Mouse (Mus musculus) spleen, adult 2 months (tissue): Measurements from ENCODE around the gene Ndp.

Source experiments
- CTCF ChIP-seq: fragments of 200-500 bp; IDR thresholded peaks from 2 replicates; pipeline ENCODE4 v1.5.1; 2011; ENCODE audit warnings: mild to moderate bottlenecking, inconsistent platforms; ENCODE audit not compliant: insufficient read depth, insufficient read length, insufficient replicate concordance; ENCODE audit errors: extremely low read depth
- POLR2A ChIP-seq: fragments of 200-500 bp; IDR thresholded peaks from 2 replicates; pipeline ENCODE4 v1.6.1; 2011; ENCODE audit warnings: low read depth, low read length, inconsistent platforms

GRCm38 (mm10) chrX:16908652-16909051, 2.9 kb downstream of the Ndp start:
- no peak for TF ChIP-seq CTCF
- no peak for TF ChIP-seq POLR2A
